Mouse (Mus musculus): ENCODE data around the gene Esp16. TPM values are rescaled to one million over a fixed set of nuclear protein-coding genes. Genes with fewer than 3 reads are reported as not detected.
"Not testable (repeated sequence)": the region's sequence is repeated elsewhere in the genome, so short reads cannot be mapped to it uniquely, and the experiment has no call there.

The Esp16 gene
- polyA plus RNA-seq (2017; shearing (Covaris generic)): not detected

- ATAC-seq: not testable (repeated sequence)
These were observed at the start of gene Esp16 for GRCm38 (mm10) chr17:39535842-39536241. TSS of gene Esp16 (plus strand) at chr17:39536142.

GRCm38 (mm10) chr17:39498043-39498442, 37.9 kb upstream of the Esp16 start:
- ATAC-seq: not testable (repeated sequence)

Other genes starting within 250 kb of the Esp16 start
- not detected for gene Esp18, start 129.8 kb upstream of the Esp16 start, polyA plus RNA-seq (2017; shearing (Covaris generic))
- not detected for gene Esp15, start 104.8 kb downstream of the Esp16 start, polyA plus RNA-seq (2017; shearing (Covaris generic))